Mouse (Mus musculus) cerebellum, postnatal 10 days (tissue): ENCODE measurements around the gene Cmc1.

Source experiments
- DNase-seq, 2 experiments: peaks; one replicate each; pipeline ENCODE4 v3.0.0; 2021; ENCODE audit warnings: mixed read lengths in 2 of 2

Cmc1 gene

GRCm38 (mm10) chr9:118024966-118025365 is 125.0 kb downstream of the Cmc1 start:
- DNase-seq = no peak
